Mouse (Mus musculus): Measurements from ENCODE around the gene Spns3.

- TF ChIP-seq CTCF (IDR thresholded peaks at IDR 0.05; ENCODE audit: low read depth) (0 out of 2 replicates have a peak, but pooled peaks have one; percentile 19), EP300 (IDR thresholded peaks at IDR 0.05; ENCODE audit: low read depth) (no peak)
Measured at GRCm38 (mm10) chr11:72531632-72532031, 18.7 kb downstream of the Spns3 start.

All from heart, postnatal 0 days (tissue).